Mouse (Mus musculus): ENCODE measurements at regions not wholly inside any gene's neighbourhood (a gene's known extent, or its start where the extent isn't known, plus 50 kb on each side); places are given as distances from the start of the nearest gene placed in this dataset.

DNA sequence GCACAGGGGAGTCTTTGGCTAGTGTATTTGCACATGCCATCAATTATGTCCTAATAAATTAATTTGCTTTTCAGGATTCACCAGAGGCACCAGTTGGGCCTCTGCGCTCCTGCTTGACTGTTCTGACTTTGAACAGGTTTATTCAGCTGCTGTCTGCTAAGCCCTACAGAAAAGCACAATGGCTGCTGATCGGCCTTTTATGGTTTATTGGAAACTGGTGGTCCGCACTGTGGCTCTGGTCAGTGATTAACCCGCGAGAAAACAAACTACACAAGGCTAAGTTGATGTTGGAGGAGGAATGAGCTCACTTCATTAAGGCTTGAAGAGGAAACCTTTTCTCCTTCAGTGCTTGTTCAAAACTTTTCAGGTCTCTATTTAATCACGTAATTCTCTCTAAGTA, 208.4 kb upstream of the Gpr101 start:
- TF ChIP-seq CTCF (conservative IDR thresholded peaks at IDR 0.05 in 1 of 2, IDR thresholded peaks at IDR 0.05 in 1 of 2; ENCODE audit: low read depth in 2 of 2, low read length in 2 of 2) (no peak), TCF12 (IDR thresholded peaks at IDR 0.05; ENCODE audit: low read depth, low read length) (no peak), HCFC1 (IDR thresholded peaks at IDR 0.05; ENCODE audit: low read depth, low read length) (no peak)

All from CH12.LX (cell line).